ENCODE assay signal across 18 mouse cellular contexts in genomic region chr1:72082366-72082765, GRCm38 (mm10).
A peak's percentile ranks its signal among the peaks of the same experiment; 100 is the strongest.
DNase-seq lines count a peak whose midpoint lies in the region; ATAC-seq and TF ChIP-seq lines count a peak whose summit lies in the region.
"Had no signal": no experiment of that assay in that cellular context is flagged by ENCODE, and none has a peak within 500 bp of the region (broad histone marks: within the 10 kb centered on the region; RNA-seq: fewer than 3 reads in every experiment).

No protein-coding gene starts in this region.

- WGBS in heart, embryonic 10.5 days: 88% methylated on average over 4 of the region's 4 CpGs
- 71% methylated on average over 4 of the region's 4 CpGs for WGBS in liver, postnatal 0 days (ENCODE audit: insufficient replicate concordance)

- no peak overlapping the region for H3K9ac ChIP-seq in liver, postnatal 0 days (replicated peaks)
- H3K9ac ChIP-seq: embryonic facial prominence, embryonic 12.5 days; embryonic facial prominence, embryonic 15.5 days; forebrain, embryonic 12.5 days had no signal

- no peak for TF ChIP-seq CTCF in liver, postnatal 0 days (IDR thresholded peaks at IDR 0.05; ENCODE audit: low read depth)

- H3K27me3 ChIP-seq in heart, embryonic 10.5 days (ENCODE audit: insufficient read depth, poor library complexity, severe bottlenecking): no peaks in the 10 kb centered on the region
- no peaks in the 10 kb centered on the region for H3K27me3 ChIP-seq in liver, postnatal 0 days (ENCODE audit: insufficient read depth, low read length)
- H3K27me3 ChIP-seq: embryonic facial prominence, embryonic 12.5 days; embryonic facial prominence, embryonic 15.5 days; forebrain, embryonic 12.5 days had no signal

- H3K27ac ChIP-seq in heart, embryonic 10.5 days: no peak overlapping the region
- H3K27ac ChIP-seq in liver, postnatal 0 days (ENCODE audit: low read depth): no peak overlapping the region
- H3K27ac ChIP-seq: embryonic facial prominence, embryonic 12.5 days; embryonic facial prominence, embryonic 15.5 days; forebrain, embryonic 10.5 days; forebrain, embryonic 12.5 days had no signal

- ATAC-seq in megakaryocyte, adult 5-6 weeks (ENCODE audit: poor library complexity, severe bottlenecking): peak; percentile 80
- ATAC-seq in liver, postnatal 0 days: no peak
- ATAC-seq: forebrain, embryonic 14.5 days; forebrain, embryonic 16.5 days had no signal

- DNase-seq in heart, adult 11 months: peak; percentile 23
- no peak for DNase-seq in heart, embryonic 10.5 days (ENCODE audit: low spot score)
- no peak for DNase-seq in urinary bladder, adult 2 months (ENCODE audit: low spot score)
- no peak for DNase-seq in liver, postnatal 0 days
- DNase-seq: cerebellum, adult 11 months; cerebellum, adult 18-20 months; cerebellum, adult 8-10 months; cerebellum, adult 9-11 months; cerebellum, postnatal 36 days; embryo, embryonic 11 days had no signal

- no peaks in the 10 kb centered on the region for H3K9me3 ChIP-seq in heart, embryonic 10.5 days
- H3K9me3 ChIP-seq in liver, postnatal 0 days (ENCODE audit: low read length): no peaks in the 10 kb centered on the region
- H3K9me3 ChIP-seq: embryonic facial prominence, embryonic 12.5 days; embryonic facial prominence, embryonic 15.5 days; forebrain, embryonic 10.5 days; forebrain, embryonic 12.5 days had no signal

- H3K4me3 ChIP-seq in heart, embryonic 10.5 days: no peak overlapping the region
- no peak overlapping the region for H3K4me3 ChIP-seq in liver, postnatal 0 days (ENCODE audit: low read depth, low read length)
- H3K4me3 ChIP-seq: embryonic facial prominence, embryonic 12.5 days; embryonic facial prominence, embryonic 15.5 days; erythroblast, embryonic 14.5 days; forebrain, embryonic 10.5 days; forebrain, embryonic 12.5 days had no signal

- no peaks in the 10 kb centered on the region for H3K4me1 ChIP-seq in heart, embryonic 10.5 days
- H3K4me1 ChIP-seq in liver, postnatal 0 days (ENCODE audit: insufficient read depth): no peaks in the 10 kb centered on the region
- H3K4me1 ChIP-seq: embryonic facial prominence, embryonic 12.5 days; forebrain, embryonic 10.5 days; forebrain, embryonic 12.5 days had no signal

- no peaks in the 10 kb centered on the region for H3K36me3 ChIP-seq in heart, embryonic 10.5 days
- H3K36me3 ChIP-seq in liver, postnatal 0 days (replicated peaks; ENCODE audit: insufficient read depth, low read length): no peaks in the 10 kb centered on the region
- H3K36me3 ChIP-seq: embryonic facial prominence, embryonic 12.5 days; embryonic facial prominence, embryonic 15.5 days; forebrain, embryonic 10.5 days; forebrain, embryonic 12.5 days had no signal

- no peak overlapping the region for H3K4me2 ChIP-seq in liver, postnatal 0 days (ENCODE audit: low read depth, low read length)
- H3K4me2 ChIP-seq: embryonic facial prominence, embryonic 12.5 days; embryonic facial prominence, embryonic 15.5 days; forebrain, embryonic 12.5 days had no signal

- TF ChIP-seq EP300 in liver, postnatal 0 days (IDR thresholded peaks at IDR 0.05; ENCODE audit: low read depth): no peak
